Mouse (Mus musculus): ENCODE results near the gene Tsc22d2. TPM values are rescaled to one million over a fixed set of nuclear protein-coding genes. Genes with fewer than 3 reads are reported as not detected.

Tsc22d2 gene
- polyA plus RNA-seq (2014; fragmentation: Nextera tagmentation; extraction: Ambion mirVana): 12.0 and 14.3 TPM in 2 replicates

GRCm38 (mm10) chr3:58414234-58414938, at the start of gene Tsc22d2:
TSS of gene Tsc22d2 (plus strand) at chr3:58414715.
- Histone ChIP-seq H3K9ac (ENCODE audit: low read length) (peak within 1 kb of the TSS; percentile 92), H3K27ac (replicated peaks; ENCODE audit: low read depth, low read length) (peak within 1 kb of the TSS; percentile 99), H3K4me3 (ENCODE audit: low read depth, low read length) (peak within 1 kb of the TSS; percentile 93), H3K9me3 (ENCODE audit: control insufficient read depth, low read length) (no peaks in the 10 kb centered on the region), H3K4me2 (ENCODE audit: low read depth, severe bottlenecking) (peak within 1 kb of the TSS; percentile 98), H3K36me3 (ENCODE audit: control insufficient read depth, insufficient read depth, low read length) (no peaks in the 10 kb centered on the region; the same call in 1 of the 2 replicates), H3K27me3 (ENCODE audit: control insufficient read depth, insufficient read depth, low read length) (no peaks in the 10 kb centered on the region), H3K4me1 (ENCODE audit: control insufficient read depth, insufficient read depth, low read length) (no peaks in the 10 kb centered on the region)
- DNase-seq (ENCODE audit: low spot score) (peak; percentile 98), ATAC-seq (ENCODE audit: insufficient number of reproducible peaks, low FRiP score, low TSS enrichment, low read depth) (peak; percentile 78)
- WGBS: under 1% methylated on average over 52 of the region's 52 CpGs

DNA sequence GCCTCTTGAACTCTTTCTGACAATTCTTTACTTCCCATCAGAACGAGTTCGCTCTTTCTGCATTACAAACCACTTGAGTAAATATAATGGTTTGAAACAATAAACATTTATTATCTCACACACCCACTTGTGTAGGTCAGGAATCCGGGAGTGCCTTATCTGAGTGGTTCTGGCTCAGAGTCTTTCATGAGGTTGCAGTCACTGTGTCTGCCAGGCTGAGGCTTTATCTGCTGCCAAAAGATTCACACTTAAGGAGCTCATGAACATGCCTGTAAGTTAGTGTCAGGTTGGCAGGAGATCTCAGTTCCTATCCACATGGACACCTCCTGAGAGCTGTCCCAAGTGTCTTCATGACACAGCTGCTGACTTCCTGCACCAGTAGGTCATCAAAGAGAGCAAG, 47.8 kb upstream of the Tsc22d2 start:
- no peak overlapping the region for H3K4me2 ChIP-seq (ENCODE audit: low read depth, severe bottlenecking)
- DNase-seq (ENCODE audit: low spot score): no peak
- 70% methylated on average over 3 of the region's 3 CpGs for WGBS
- no peaks in the 10 kb centered on the region for H3K36me3 ChIP-seq (ENCODE audit: control insufficient read depth, insufficient read depth, low read length)
- H3K27ac ChIP-seq (replicated peaks; ENCODE audit: low read depth, low read length): no peak overlapping the region
- no peak for ATAC-seq (ENCODE audit: insufficient number of reproducible peaks, low FRiP score, low TSS enrichment, low read depth)
- H3K27me3 ChIP-seq (ENCODE audit: control insufficient read depth, insufficient read depth, low read length): no peaks in the 10 kb centered on the region
- no peaks in the 10 kb centered on the region for H3K9me3 ChIP-seq (ENCODE audit: control insufficient read depth, low read length)
- H3K4me1 ChIP-seq (ENCODE audit: control insufficient read depth, insufficient read depth, low read length): no peaks in the 10 kb centered on the region
- H3K4me3 ChIP-seq (ENCODE audit: low read depth, low read length): no peak overlapping the region
- no peak overlapping the region for H3K9ac ChIP-seq (ENCODE audit: low read length)

GRCm38 (mm10) chr3:58370811-58371210, 43.7 kb upstream of the Tsc22d2 start:
- Histone ChIP-seq H3K27ac (replicated peaks; ENCODE audit: low read depth, low read length) (no peak overlapping the region), H3K9ac (ENCODE audit: low read length) (no peak overlapping the region), H3K27me3 (ENCODE audit: control insufficient read depth, insufficient read depth, low read length) (no peaks in the 10 kb centered on the region), H3K4me3 (ENCODE audit: low read depth, low read length) (no peak overlapping the region), H3K4me1 (ENCODE audit: control insufficient read depth, insufficient read depth, low read length) (no peaks in the 10 kb centered on the region), H3K9me3 (ENCODE audit: control insufficient read depth, low read length) (no peaks in the 10 kb centered on the region), H3K36me3 (ENCODE audit: control insufficient read depth, insufficient read depth, low read length) (no peaks in the 10 kb centered on the region), H3K4me2 (ENCODE audit: low read depth, severe bottlenecking) (no peak overlapping the region)
- ATAC-seq (ENCODE audit: insufficient number of reproducible peaks, low FRiP score, low TSS enrichment, low read depth): no peak
- WGBS: 83% methylated on average over 2 of the region's 2 CpGs
- DNase-seq (ENCODE audit: low spot score): no peak

GRCm38 (mm10) chr3:58372066-58372904, 42.2 kb upstream of the Tsc22d2 start:
- no peak overlapping the region for H3K27ac ChIP-seq (replicated peaks; ENCODE audit: low read depth, low read length)
- peak; percentile 24 for DNase-seq (ENCODE audit: low spot score)

GRCm38 (mm10) chr3:58372905-58373208, 41.7 kb upstream of the Tsc22d2 start:
- ATAC-seq (ENCODE audit: insufficient number of reproducible peaks, low FRiP score, low TSS enrichment, low read depth) (no peak), DNase-seq (ENCODE audit: low spot score) (no peak)
- no peaks in the 10 kb centered on the region for H3K36me3 ChIP-seq (ENCODE audit: control insufficient read depth, insufficient read depth, low read length)
- H3K9ac ChIP-seq (ENCODE audit: low read length): no peak overlapping the region
- no peak overlapping the region for H3K27ac ChIP-seq (replicated peaks; ENCODE audit: low read depth, low read length)
- H3K4me1 ChIP-seq (ENCODE audit: control insufficient read depth, insufficient read depth, low read length): no peaks in the 10 kb centered on the region
- H3K4me2 ChIP-seq (ENCODE audit: low read depth, severe bottlenecking): peak overlapping the region; percentile 19; the same call in 1 of the 2 replicates
- no peaks in the 10 kb centered on the region for H3K9me3 ChIP-seq (ENCODE audit: control insufficient read depth, low read length)
- WGBS: 12% methylated on average over 5 of the region's 5 CpGs
- H3K4me3 ChIP-seq (ENCODE audit: low read depth, low read length): no peak overlapping the region
- H3K27me3 ChIP-seq (ENCODE audit: control insufficient read depth, insufficient read depth, low read length): no peaks in the 10 kb centered on the region

More at GRCm38 (mm10) chr3:58372066-58372904, 42.2 kb upstream of the Tsc22d2 start:
- H3K27me3 ChIP-seq (ENCODE audit: control insufficient read depth, insufficient read depth, low read length): no peaks in the 10 kb centered on the region
- H3K9ac ChIP-seq (ENCODE audit: low read length): no peak overlapping the region
- H3K4me3 ChIP-seq (ENCODE audit: low read depth, low read length): no peak overlapping the region
- WGBS: 9% methylated on average over 9 of the region's 9 CpGs
- no peaks in the 10 kb centered on the region for H3K4me1 ChIP-seq (ENCODE audit: control insufficient read depth, insufficient read depth, low read length)
- H3K4me2 ChIP-seq (ENCODE audit: low read depth, severe bottlenecking): peak overlapping the region; percentile 19; the same call in 1 of the 2 replicates
- H3K9me3 ChIP-seq (ENCODE audit: control insufficient read depth, low read length): no peaks in the 10 kb centered on the region
- H3K36me3 ChIP-seq (ENCODE audit: control insufficient read depth, insufficient read depth, low read length): no peaks in the 10 kb centered on the region
- peak; percentile 77; the same call in 1 of the 2 replicates for ATAC-seq (ENCODE audit: insufficient number of reproducible peaks, low FRiP score, low TSS enrichment, low read depth)

- 89% methylated on average over 5 of the region's 5 CpGs for WGBS
- no peak overlapping the region for H3K9ac ChIP-seq (ENCODE audit: low read length)
- no peak for DNase-seq (ENCODE audit: low spot score)
- no peak overlapping the region for H3K4me2 ChIP-seq (ENCODE audit: low read depth, severe bottlenecking)
- H3K36me3 ChIP-seq (ENCODE audit: control insufficient read depth, insufficient read depth, low read length): no peaks in the 10 kb centered on the region
- no peaks in the 10 kb centered on the region for H3K27me3 ChIP-seq (ENCODE audit: control insufficient read depth, insufficient read depth, low read length)
- H3K27ac ChIP-seq (replicated peaks; ENCODE audit: low read depth, low read length): no peak overlapping the region
- no peak overlapping the region for H3K4me3 ChIP-seq (ENCODE audit: low read depth, low read length)
- no peaks in the 10 kb centered on the region for H3K4me1 ChIP-seq (ENCODE audit: control insufficient read depth, insufficient read depth, low read length)
- ATAC-seq (ENCODE audit: insufficient number of reproducible peaks, low FRiP score, low TSS enrichment, low read depth): no peak
- no peaks in the 10 kb centered on the region for H3K9me3 ChIP-seq (ENCODE audit: control insufficient read depth, low read length)
These were observed 40.2 kb upstream of the Tsc22d2 start for GRCm38 (mm10) chr3:58374281-58374680.

GRCm38 (mm10) chr3:58376713-58377112, 37.8 kb upstream of the Tsc22d2 start:
- Histone ChIP-seq H3K36me3 (ENCODE audit: control insufficient read depth, insufficient read depth, low read length) (no peaks in the 10 kb centered on the region), H3K9ac (ENCODE audit: low read length) (no peak overlapping the region), H3K9me3 (ENCODE audit: control insufficient read depth, low read length) (no peaks in the 10 kb centered on the region), H3K27ac (replicated peaks; ENCODE audit: low read depth, low read length) (no peak overlapping the region), H3K4me1 (ENCODE audit: control insufficient read depth, insufficient read depth, low read length) (no peaks in the 10 kb centered on the region), H3K4me2 (ENCODE audit: low read depth, severe bottlenecking) (no peak overlapping the region), H3K4me3 (ENCODE audit: low read depth, low read length) (no peak overlapping the region), H3K27me3 (ENCODE audit: control insufficient read depth, insufficient read depth, low read length) (no peaks in the 10 kb centered on the region)
- no peak for DNase-seq (ENCODE audit: low spot score)
- 64% methylated on average over 3 of the region's 3 CpGs for WGBS
- ATAC-seq (ENCODE audit: insufficient number of reproducible peaks, low FRiP score, low TSS enrichment, low read depth): no peak

DNA sequence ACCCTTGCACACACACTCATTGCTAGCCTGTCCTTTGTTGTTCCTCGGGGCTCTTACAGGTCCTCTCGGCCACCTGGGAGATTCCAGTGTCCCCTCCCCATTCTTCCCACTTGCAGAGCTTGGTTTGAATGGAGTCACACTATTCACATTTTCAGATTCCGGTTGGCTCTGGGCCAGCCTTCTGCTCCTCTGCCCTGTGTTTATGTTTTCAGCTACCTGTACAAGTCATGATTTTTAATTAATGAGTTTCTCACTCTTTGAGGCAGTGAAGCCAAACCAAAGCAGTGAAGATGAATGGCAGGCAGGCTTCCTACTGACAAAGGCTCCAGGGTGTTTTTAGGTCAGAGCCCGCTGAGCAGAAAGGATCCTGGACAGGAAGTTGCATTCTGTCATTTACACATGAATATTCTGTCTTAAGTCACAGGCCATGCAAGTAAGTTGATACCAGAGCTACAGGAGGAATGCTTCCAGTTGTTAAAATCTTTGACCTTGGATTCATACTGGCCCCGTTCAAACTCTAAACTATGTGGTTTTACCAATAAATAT, 36.9 kb upstream of the Tsc22d2 start:
- Histone ChIP-seq H3K27ac (replicated peaks; ENCODE audit: low read depth, low read length) (no peak overlapping the region), H3K4me1 (ENCODE audit: control insufficient read depth, insufficient read depth, low read length) (no peaks in the 10 kb centered on the region), H3K4me3 (ENCODE audit: low read depth, low read length) (no peak overlapping the region), H3K27me3 (ENCODE audit: control insufficient read depth, insufficient read depth, low read length) (no peaks in the 10 kb centered on the region), H3K4me2 (ENCODE audit: low read depth, severe bottlenecking) (no peak overlapping the region), H3K9me3 (ENCODE audit: control insufficient read depth, low read length) (no peaks in the 10 kb centered on the region), H3K36me3 (ENCODE audit: control insufficient read depth, insufficient read depth, low read length) (no peaks in the 10 kb centered on the region), H3K9ac (ENCODE audit: low read length) (no peak overlapping the region)
- DNase-seq (ENCODE audit: low spot score) (no peak), ATAC-seq (ENCODE audit: insufficient number of reproducible peaks, low FRiP score, low TSS enrichment, low read depth) (no peak)
- 62% methylated on average over 5 of the region's 5 CpGs for WGBS
